Mouse (Mus musculus): ENCODE data around the gene Ttc1.

GRCm38 (mm10) chr11:43770110-43770509 is 22.3 kb upstream of the Ttc1 start:
- TF ChIP-seq POLR2A (IDR thresholded peaks at IDR 0.05; ENCODE audit: borderline replicate concordance, extremely low read depth, insufficient read depth, insufficient read length, poor library complexity, severe bottlenecking) (no peak), CTCF (IDR thresholded peaks at IDR 0.05; ENCODE audit: borderline replicate concordance, extremely low read depth, insufficient read depth, insufficient read length) (no peak)
